Mouse (Mus musculus) liver, embryonic 16.5 days (tissue): ENCODE measurements around the gene Cfap54. TPM values are rescaled to one million over a fixed set of nuclear protein-coding genes. Genes with fewer than 3 reads are reported as not detected.

ENCODE experiments used
- ATAC-seq: fragments of 200-750 bp; cut with Nextera tagmentation; 2 replicates; pipeline ENCODE4 v1.8.0; 2017; ENCODE audit warnings: low read depth, mild to moderate bottlenecking, moderate number of reproducible peaks, moderate library complexity
- H3K27ac ChIP-seq: fragments of 300-500 bp; sonication (generic); 2 replicates; pipeline ENCODE4 v1.5.1; 2014; ENCODE audit warnings: mild to moderate bottlenecking, low read length
- H3K27me3 ChIP-seq: fragments of 300-500 bp; sonication (generic); 2 replicates; pipeline ENCODE4 v1.6.1; 2014; ENCODE audit warnings: low read depth, low read length, mixed read lengths; ENCODE audit not compliant: control insufficient read depth, insufficient read depth
- H3K36me3 ChIP-seq: fragments of 300-500 bp; sonication (generic); 2 replicates; pipeline ENCODE4 v1.6.1; 2014; ENCODE audit warnings: mild to moderate bottlenecking; ENCODE audit not compliant: control insufficient read depth, insufficient read depth
- H3K4me1 ChIP-seq: fragments of 300-500 bp; sonication (generic); 2 replicates; pipeline ENCODE4 v1.6.1; 2014; ENCODE audit warnings: low read depth, low read length, mixed read lengths; ENCODE audit not compliant: control insufficient read depth
- H3K4me2 ChIP-seq: fragments of 300-500 bp; sonication (generic); 2 replicates; pipeline ENCODE4 v1.6.1; 2014; ENCODE audit warnings: low read depth, low read length, mixed read lengths
- H3K4me3 ChIP-seq: fragments of 300-500 bp; sonication (generic); 2 replicates; pipeline ENCODE4 v1.5.1; 2014; ENCODE audit warnings: low read depth, mild to moderate bottlenecking, low read length
- H3K9ac ChIP-seq: fragments of 300-500 bp; sonication (generic); 2 replicates; pipeline ENCODE4 v1.6.1; 2014; ENCODE audit warnings: low read depth, low read length
- H3K9me3 ChIP-seq: fragments of 300-500 bp; sonication (generic); replicated peaks from 2 replicates; pipeline ENCODE4 v1.6.1; 2016; ENCODE audit warnings: low read length; ENCODE audit not compliant: control insufficient read depth
- WGBS: fragments of 180-500 bp; shearing (Covaris S2); extraction: QIAGEN DNeasy Blood & Tissue Kit; methylation state at CpG from one replicate; pipeline ENCODE4 v1.1.7; 2014; ENCODE audit not compliant: insufficient replicate concordance; 5-methylcytosine and 5-hydroxymethylcytosine counted together
- polyA plus RNA-seq: library from polyadenylated mRNA; unstranded; fragments of >200 nt; fragmentation: Nextera tagmentation; extraction: Ambion mirVana; gene quantifications from 2 replicates; pipeline ENCODE4 v1.2.1, GENCODE M21; 2015

Gene Cfap54
- polyA plus RNA-seq, 1 experiment from 2014 or later: not detected

- 65% methylated on average over 2 of the region's 2 CpGs for WGBS
Observed at GRCm38 (mm10) chr10:93072769-93073168, 8.6 kb downstream of the Cfap54 start.

GRCm38 (mm10) chr10:93071753-93072152 is 9.7 kb downstream of the Cfap54 start:
- Histone ChIP-seq H3K9me3 (no peaks in the 10 kb centered on the region), H3K4me2 (no peak overlapping the region), H3K9ac (no peak overlapping the region), H3K36me3 (no peaks in the 10 kb centered on the region), H3K4me3 (no peak overlapping the region), H3K27me3 (no peaks in the 10 kb centered on the region), H3K4me1 (peaks cover 27% of the 10 kb centered on the region), H3K27ac (no peak overlapping the region)
- WGBS: 70% methylated on average over 3 of the region's 3 CpGs
- no peak for ATAC-seq

More at GRCm38 (mm10) chr10:93072769-93073168, 8.6 kb downstream of the Cfap54 start:
- Histone ChIP-seq H3K27me3 (no peaks in the 10 kb centered on the region), H3K4me3 (no peak overlapping the region), H3K27ac (no peak overlapping the region), H3K4me2 (no peak overlapping the region), H3K9ac (no peak overlapping the region), H3K4me1 (peaks cover 27% of the 10 kb centered on the region), H3K9me3 (no peaks in the 10 kb centered on the region), H3K36me3 (no peaks in the 10 kb centered on the region)
- no peak for ATAC-seq

- peak; percentile 60 for ATAC-seq
- 16% methylated on average over 9 of the region's 9 CpGs for whole genome bisulfite sequencing
- H3K9me3 ChIP-seq: no peaks in the 10 kb centered on the region
- peak overlapping the region; percentile 51 for H3K9ac ChIP-seq
- no peaks in the 10 kb centered on the region for H3K27me3 ChIP-seq
- peak overlapping the region; percentile 76 for H3K27ac ChIP-seq
- H3K4me1 ChIP-seq: peaks cover 27% of the 10 kb centered on the region
- peak overlapping the region; percentile 26 for H3K4me3 ChIP-seq
- peak overlapping the region; percentile 59 for H3K4me2 ChIP-seq
- H3K36me3 ChIP-seq: no peaks in the 10 kb centered on the region
Observed at GRCm38 (mm10) chr10:93070121-93070898, 11.1 kb downstream of the Cfap54 start.

GRCm38 (mm10) chr10:93069721-93070120 is 11.7 kb downstream of the Cfap54 start:
- H3K27me3 ChIP-seq: no peaks in the 10 kb centered on the region
- H3K36me3 ChIP-seq: no peaks in the 10 kb centered on the region
- peak overlapping the region; percentile 76 for H3K27ac ChIP-seq
- no peak for ATAC-seq
- peak overlapping the region; percentile 59 for H3K4me2 ChIP-seq
- peaks cover 27% of the 10 kb centered on the region for H3K4me1 ChIP-seq
- no peak overlapping the region; the same call in 1 of the 2 replicates for H3K4me3 ChIP-seq
- H3K9me3 ChIP-seq: no peaks in the 10 kb centered on the region
- WGBS: 43% methylated on average over 6 of the region's 6 CpGs
- H3K9ac ChIP-seq: no peak overlapping the region; the same call in 1 of the 2 replicates

GRCm38 (mm10) chr10:93069041-93069679 is 12.3 kb downstream of the Cfap54 start:
- peak overlapping the region; percentile 77 for H3K27ac ChIP-seq
- no peaks in the 10 kb centered on the region for H3K36me3 ChIP-seq
- H3K4me2 ChIP-seq: peak overlapping the region; percentile 59
- H3K9ac ChIP-seq: peak overlapping the region; percentile 19
- ATAC-seq: peak; percentile 89
- WGBS: 25% methylated on average over 6 of the region's 6 CpGs
- no peaks in the 10 kb centered on the region for H3K27me3 ChIP-seq
- peaks cover 27% of the 10 kb centered on the region for H3K4me1 ChIP-seq
- no peak overlapping the region for H3K4me3 ChIP-seq
- no peaks in the 10 kb centered on the region for H3K9me3 ChIP-seq

- Histone ChIP-seq H3K4me3 (no peak overlapping the region), H3K9ac (no peak overlapping the region), H3K36me3 (no peaks in the 10 kb centered on the region), H3K27me3 (no peaks in the 10 kb centered on the region), H3K27ac (no peak overlapping the region), H3K4me2 (no peak overlapping the region), H3K4me1 (peaks cover 15% of the 10 kb centered on the region), H3K9me3 (no peaks in the 10 kb centered on the region)
- ATAC-seq: no peak
- WGBS: 75% methylated on average over 10 of the region's 10 CpGs
Observed at GRCm38 (mm10) chr10:93064973-93065372, 16.4 kb downstream of the Cfap54 start.

GRCm38 (mm10) chr10:93063576-93063975 is 17.8 kb downstream of the Cfap54 start:
- Histone ChIP-seq H3K27ac (no peak overlapping the region), H3K9me3 (no peaks in the 10 kb centered on the region), H3K4me2 (no peak overlapping the region), H3K4me1 (peaks cover 1% of the 10 kb centered on the region), H3K27me3 (no peaks in the 10 kb centered on the region), H3K36me3 (no peaks in the 10 kb centered on the region), H3K9ac (no peak overlapping the region), H3K4me3 (no peak overlapping the region)
- ATAC-seq: 0 out of 2 replicates have a peak, but pooled peaks have one; percentile 53
- WGBS: 33% methylated on average over 3 of the region's 3 CpGs

- Histone ChIP-seq H3K9ac (no peak overlapping the region), H3K36me3 (no peaks in the 10 kb centered on the region), H3K4me2 (no peak overlapping the region), H3K4me3 (no peak overlapping the region), H3K9me3 (no peaks in the 10 kb centered on the region), H3K27me3 (no peaks in the 10 kb centered on the region), H3K4me1 (no peaks in the 10 kb centered on the region), H3K27ac (no peak overlapping the region)
- no peak for ATAC-seq
- 72% methylated on average over 4 of the region's 4 CpGs for WGBS
Observed at GRCm38 (mm10) chr10:93062395-93062794, 19.0 kb downstream of the Cfap54 start.

GRCm38 (mm10) chr10:93053867-93054266 is 27.6 kb downstream of the Cfap54 start:
- ATAC-seq: no peak
- Histone ChIP-seq H3K9ac (no peak overlapping the region), H3K4me1 (peaks cover 2% of the 10 kb centered on the region; the same call in 1 of the 2 replicates), H3K36me3 (no peaks in the 10 kb centered on the region), H3K27me3 (no peaks in the 10 kb centered on the region), H3K4me2 (no peak overlapping the region), H3K9me3 (no peaks in the 10 kb centered on the region), H3K4me3 (no peak overlapping the region), H3K27ac (no peak overlapping the region)
- 52% methylated on average over 6 of the region's 6 CpGs for WGBS
